Mouse (Mus musculus) neural tube, embryonic 13.5 days (tissue): ENCODE results near the gene Olfr33. TPM values are rescaled to one million over a fixed set of nuclear protein-coding genes. Genes with fewer than 3 reads are reported as not detected.

Experiments used
- ATAC-seq: fragments of 200-750 bp; cut with Nextera tagmentation; 2 replicates; pipeline ENCODE4 v1.8.0; 2017; ENCODE audit warnings: low read depth, mild to moderate bottlenecking, moderate TSS enrichment, moderate library complexity
- H3K27ac ChIP-seq: fragments of 300-500 bp; sonication (generic); replicated peaks from 2 replicates; pipeline ENCODE4 v1.5.1; 2015; ENCODE audit warnings: moderate library complexity, mild to moderate bottlenecking, inconsistent platforms
- H3K27me3 ChIP-seq: fragments of 300-500 bp; sonication (generic); 2 replicates; pipeline ENCODE4 v1.6.1; 2015; ENCODE audit warnings: mild to moderate bottlenecking, inconsistent platforms
- H3K36me3 ChIP-seq: fragments of 300-500 bp; sonication (generic); 2 replicates; pipeline ENCODE4 v1.6.1; 2015; ENCODE audit warnings: mild to moderate bottlenecking, inconsistent platforms
- H3K4me1 ChIP-seq: fragments of 300-500 bp; sonication (generic); replicated peaks from 2 replicates; pipeline ENCODE4 v1.6.1; 2015; ENCODE audit warnings: inconsistent platforms
- H3K4me2 ChIP-seq: fragments of 300-500 bp; sonication (generic); 2 replicates; pipeline ENCODE4 v1.6.1; 2015; ENCODE audit warnings: inconsistent platforms, mild to moderate bottlenecking, moderate library complexity
- H3K4me3 ChIP-seq: fragments of 300-500 bp; sonication (generic); 2 replicates; pipeline ENCODE4 v1.5.1; 2015; ENCODE audit warnings: mild to moderate bottlenecking, inconsistent platforms
- H3K9ac ChIP-seq: fragments of 300-500 bp; sonication (generic); 2 replicates; pipeline ENCODE4 v1.6.1; 2015; ENCODE audit warnings: moderate library complexity, mild to moderate bottlenecking, inconsistent platforms
- H3K9me3 ChIP-seq: fragments of 300-500 bp; sonication (generic); 2 replicates; pipeline ENCODE4 v1.6.1; 2016; ENCODE audit warnings: inconsistent platforms
- WGBS: fragments of 180-500 bp; shearing (Covaris S2); methylation state at CpG from one replicate; pipeline ENCODE4 v1.1.7; 2015; 5-methylcytosine and 5-hydroxymethylcytosine counted together
- polyA plus RNA-seq: library from polyadenylated mRNA; unstranded; fragments of >200 nt; fragmentation: Nextera tagmentation; extraction: Ambion mirVana; gene quantifications from 2 replicates; pipeline ENCODE4 v1.2.1, GENCODE M21; 2015

Gene Olfr33
- polyA plus RNA-seq, 1 experiment from 2014 or later: not detected

- 54% methylated on average over 2 of the region's 2 CpGs for WGBS
- no peak overlapping the region for H3K4me2 ChIP-seq
- no peaks in the 10 kb centered on the region for H3K36me3 ChIP-seq
- no peaks in the 10 kb centered on the region for H3K27me3 ChIP-seq
- no peak for ATAC-seq
- H3K4me3 ChIP-seq: no peak overlapping the region
- H3K4me1 ChIP-seq: no peaks in the 10 kb centered on the region
- H3K9ac ChIP-seq: no peak overlapping the region
- no peak overlapping the region for H3K27ac ChIP-seq
- no peaks in the 10 kb centered on the region for H3K9me3 ChIP-seq
Measured at GRCm38 (mm10) chr7:102665378-102665777, 53.5 kb downstream of the Olfr33 start.

DNA sequence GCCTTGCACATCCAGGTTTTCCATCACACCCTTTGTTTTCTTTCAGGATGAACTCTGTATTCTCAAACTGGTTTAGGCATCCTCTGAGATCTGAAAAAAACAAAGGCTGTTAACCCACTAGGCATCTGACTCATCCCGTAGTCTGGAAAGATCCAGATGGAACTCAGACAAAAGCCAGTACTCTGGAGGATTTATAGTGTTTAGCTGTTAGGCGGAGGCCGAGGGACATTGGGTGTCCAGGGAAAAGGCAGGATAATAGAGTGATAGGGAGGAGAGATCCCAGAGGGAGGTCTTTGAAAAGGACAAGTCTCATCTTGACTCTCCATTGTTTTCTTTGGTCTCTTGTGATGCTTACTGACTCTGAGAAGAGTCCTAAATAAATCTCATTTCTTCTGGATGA lies 54.3 kb downstream of the Olfr33 start, which contains the start of gene Olfr556:
Gene Olfr556, plus strand, starts transcription at position 301 of the 400 bp plus-strand sequence.
- no peak for ATAC-seq
- no peaks in the 10 kb centered on the region for H3K27me3 ChIP-seq
- H3K9ac ChIP-seq: no peak within 1 kb of the TSS
- no peaks in the 10 kb centered on the region for H3K9me3 ChIP-seq
- H3K4me2 ChIP-seq: no peak within 1 kb of the TSS
- H3K4me1 ChIP-seq: no peaks in the 10 kb centered on the region
- WGBS: 11% methylated on average over 3 of the region's 3 CpGs
- no peak within 1 kb of the TSS for H3K4me3 ChIP-seq
- no peak within 1 kb of the TSS for H3K27ac ChIP-seq
- no peaks in the 10 kb centered on the region for H3K36me3 ChIP-seq

Other genes with a start within 250 kb of the Olfr33 start
- gene Olfr543, start 237.4 kb downstream of the Olfr33 start, polyA plus RNA-seq: 0.48 and 0.50 TPM in 2 replicates
- gene Olfr544, start 230.8 kb downstream of the Olfr33 start, polyA plus RNA-seq: 0.17 TPM in 1 of 2 replicates, not detected in the other
- gene Olfr545, start 219.5 kb downstream of the Olfr33 start, polyA plus RNA-seq: 0.38 TPM in 1 of 2 replicates, not detected in the other
- not detected in 2 replicates for gene Olfr547, start 184.3 kb downstream of the Olfr33 start, polyA plus RNA-seq
- gene Olfr548-ps1, start 178.2 kb downstream of the Olfr33 start, polyA plus RNA-seq: not detected in 2 replicates
- not detected in 2 replicates for gene Olfr549, start 169.2 kb downstream of the Olfr33 start, polyA plus RNA-seq
- gene Trim21, start 153.6 kb downstream of the Olfr33 start, polyA plus RNA-seq: 0.15 and 0.36 TPM in 2 replicates
- gene Olfr550, start 147.6 kb downstream of the Olfr33 start, polyA plus RNA-seq: not detected in 2 replicates
- not detected in 2 replicates for gene Olfr551, start 127.2 kb downstream of the Olfr33 start, polyA plus RNA-seq
- 0.06 TPM in 1 of 2 replicates, not detected in the other for gene Olfr552, start 121.3 kb downstream of the Olfr33 start, polyA plus RNA-seq
- not detected in 2 replicates for gene Olfr553, start 100.9 kb downstream of the Olfr33 start, polyA plus RNA-seq
- not detected in 2 replicates for gene Olfr554, start 80.6 kb downstream of the Olfr33 start, polyA plus RNA-seq
- not detected in 2 replicates for gene Olfr555, start 60.2 kb downstream of the Olfr33 start, polyA plus RNA-seq
- gene Olfr556, start 54.2 kb downstream of the Olfr33 start, polyA plus RNA-seq: not detected in 2 replicates
- 9.3 and 12.3 TPM in 2 replicates for gene Trim68, start 31.7 kb downstream of the Olfr33 start, polyA plus RNA-seq
- not detected in 2 replicates for gene Olfr557, start 23.2 kb downstream of the Olfr33 start, polyA plus RNA-seq
- gene Olfr558, start 16.9 kb downstream of the Olfr33 start, polyA plus RNA-seq: 2.5 and 2.7 TPM in 2 replicates
- not detected in 2 replicates for gene Olfr559, start 8.4 kb upstream of the Olfr33 start, polyA plus RNA-seq
- not detected in 2 replicates for gene Olfr560, start 40.3 kb upstream of the Olfr33 start, polyA plus RNA-seq
- gene Olfr78, start 40.4 kb upstream of the Olfr33 start, polyA plus RNA-seq: 0.27 and 0.44 TPM in 2 replicates
- 0.46 TPM in 1 of 2 replicates, not detected in the other for gene Olfr561, start 52.2 kb upstream of the Olfr33 start, polyA plus RNA-seq
- gene Olfr564, start 84.4 kb upstream of the Olfr33 start, polyA plus RNA-seq: not detected in 2 replicates
- 0.31 and 0.50 TPM in 2 replicates for gene Olfr566, start 139.7 kb upstream of the Olfr33 start, polyA plus RNA-seq
- not detected in 2 replicates for gene Olfr568, start 158.1 kb upstream of the Olfr33 start, polyA plus RNA-seq
- not detected in 2 replicates for gene Olfr569, start 171.8 kb upstream of the Olfr33 start, polyA plus RNA-seq
- gene Olfr570, start 175.5 kb upstream of the Olfr33 start, polyA plus RNA-seq: not detected in 2 replicates
- gene Olfr571, start 198.5 kb upstream of the Olfr33 start, polyA plus RNA-seq: 0.04 TPM in 1 of 2 replicates, not detected in the other
- not detected in 2 replicates for gene Olfr572, start 205.3 kb upstream of the Olfr33 start, polyA plus RNA-seq
- gene Olfr573-ps1, start 223.5 kb upstream of the Olfr33 start, polyA plus RNA-seq: not detected in 2 replicates
- not detected in 2 replicates for gene Olfr574, start 229.4 kb upstream of the Olfr33 start, polyA plus RNA-seq
- gene Olfr575, start 239.7 kb upstream of the Olfr33 start, polyA plus RNA-seq: not detected in 2 replicates
- gene Olfr576, start 243.6 kb upstream of the Olfr33 start, polyA plus RNA-seq: not detected in 2 replicates